Mouse (Mus musculus): Measurements from ENCODE around the gene Rhob.

Gene Rhob

GRCm38 (mm10) chr12:8506954-8507707, 7.3 kb upstream of the Rhob start:
- in situ Hi-C loops (cut with MboI, MseI): no loop called here

DNA sequence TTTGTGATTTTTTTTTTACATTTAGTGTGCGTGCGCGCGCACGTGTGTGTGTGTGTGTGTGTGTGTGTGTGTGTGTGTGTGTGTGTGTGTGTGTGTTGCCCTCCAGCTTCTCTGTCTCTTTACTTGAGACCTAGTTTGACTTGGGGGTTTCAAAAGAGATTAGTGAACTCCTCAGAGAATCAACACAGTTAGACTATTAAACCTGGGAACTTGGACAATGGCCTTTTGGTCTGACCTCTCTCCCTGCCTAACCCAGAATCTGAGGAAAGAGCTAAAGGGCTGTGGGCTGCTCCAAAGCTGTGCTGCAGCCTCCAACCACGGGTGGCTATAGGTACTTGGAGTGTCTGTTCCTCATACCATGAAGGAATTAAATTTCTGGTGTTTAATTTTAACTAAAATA, 4.3 kb upstream of the Rhob start:
- in situ Hi-C loops (cut with MboI, MseI): loop anchor here (5.0 kb wide), 1 partner anchor 182 kb away; no protein-coding TSS in a partner anchor

- in situ Hi-C loops (cut with MboI, MseI): loop anchor here (5.0 kb wide), 1 partner anchor 180 kb away; no protein-coding TSS in a partner anchor
These were observed 2.7 kb upstream of the Rhob start for GRCm38 (mm10) chr12:8502546-8502945.

DNA sequence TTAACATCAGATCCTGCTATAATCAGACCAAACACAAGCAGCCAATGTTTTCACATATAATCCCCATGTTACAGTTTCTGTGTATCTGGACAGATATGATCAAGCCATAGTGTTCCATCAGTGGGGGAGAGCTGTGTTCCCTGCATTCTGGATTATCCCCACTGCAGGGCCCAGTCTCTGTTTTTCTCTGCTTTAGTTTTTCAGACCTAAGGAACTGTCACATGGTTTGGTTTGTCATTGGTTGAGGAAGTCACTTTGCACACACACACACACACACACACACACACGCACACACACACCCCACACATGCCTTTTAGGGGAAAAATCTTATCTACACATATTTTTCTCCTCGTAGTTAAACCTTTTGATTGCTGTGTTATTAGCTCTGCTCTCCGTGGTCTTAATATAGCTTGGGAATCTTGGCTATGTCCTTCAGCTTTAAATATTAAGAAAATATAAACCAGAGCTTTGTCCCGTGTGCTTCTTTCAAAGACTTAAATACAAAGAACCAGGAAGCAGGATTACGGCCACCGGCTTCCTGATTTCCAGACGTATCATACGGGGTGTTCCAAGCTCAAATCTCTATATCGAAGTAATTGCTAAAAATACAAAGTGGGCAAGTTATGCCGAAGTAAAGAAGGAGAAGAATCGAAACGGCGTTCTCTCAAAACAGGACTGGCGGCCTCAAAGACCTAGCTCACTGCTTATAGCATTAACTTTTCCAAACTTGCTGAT, 1.9 kb upstream of the Rhob start:
- in situ Hi-C loops (cut with MboI, MseI): loop anchor here (5.0 kb wide), 1 partner anchor 179 kb away; no protein-coding TSS in a partner anchor

- in situ Hi-C loops (cut with MboI, MseI): loop anchor here (5.0 kb wide), 1 partner anchor 179 kb away; no protein-coding TSS in a partner anchor
These were observed 1.1 kb upstream of the Rhob start for GRCm38 (mm10) chr12:8500597-8501570.

- in situ Hi-C loops (cut with MboI, MseI): no loop called here
These were observed 573 bp downstream of the Rhob start for GRCm38 (mm10) chr12:8499001-8499870.

DNA sequence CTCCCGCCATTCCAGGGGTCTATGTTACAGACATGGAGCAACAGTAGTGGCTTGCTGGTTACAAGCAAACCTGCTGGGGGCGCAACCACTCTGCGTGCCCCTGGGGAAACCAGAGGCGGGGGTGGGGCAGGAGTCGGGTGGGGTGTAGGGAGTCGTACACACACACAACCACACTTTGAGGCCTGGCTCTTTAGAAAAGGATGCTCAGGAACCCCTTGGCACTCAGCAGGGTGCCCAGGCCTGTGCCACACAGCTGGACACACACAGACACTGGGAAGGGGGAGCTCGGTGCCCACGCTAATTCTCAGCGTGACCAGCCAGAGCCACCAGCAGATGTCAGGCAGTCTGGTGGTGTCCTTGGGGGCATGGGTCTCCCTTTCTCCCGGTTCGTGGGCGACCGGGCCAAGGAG, 1.2 kb downstream of the Rhob start:
- in situ Hi-C loops (cut with MboI, MseI): no loop called here

- in situ Hi-C loops (cut with MboI, MseI): no loop called here
These were observed 1.6 kb downstream of the Rhob start for GRCm38 (mm10) chr12:8498148-8498571.

- in situ Hi-C loops (cut with MboI, MseI): no loop called here
These were observed 2.5 kb downstream of the Rhob start for GRCm38 (mm10) chr12:8497314-8497706.

DNA sequence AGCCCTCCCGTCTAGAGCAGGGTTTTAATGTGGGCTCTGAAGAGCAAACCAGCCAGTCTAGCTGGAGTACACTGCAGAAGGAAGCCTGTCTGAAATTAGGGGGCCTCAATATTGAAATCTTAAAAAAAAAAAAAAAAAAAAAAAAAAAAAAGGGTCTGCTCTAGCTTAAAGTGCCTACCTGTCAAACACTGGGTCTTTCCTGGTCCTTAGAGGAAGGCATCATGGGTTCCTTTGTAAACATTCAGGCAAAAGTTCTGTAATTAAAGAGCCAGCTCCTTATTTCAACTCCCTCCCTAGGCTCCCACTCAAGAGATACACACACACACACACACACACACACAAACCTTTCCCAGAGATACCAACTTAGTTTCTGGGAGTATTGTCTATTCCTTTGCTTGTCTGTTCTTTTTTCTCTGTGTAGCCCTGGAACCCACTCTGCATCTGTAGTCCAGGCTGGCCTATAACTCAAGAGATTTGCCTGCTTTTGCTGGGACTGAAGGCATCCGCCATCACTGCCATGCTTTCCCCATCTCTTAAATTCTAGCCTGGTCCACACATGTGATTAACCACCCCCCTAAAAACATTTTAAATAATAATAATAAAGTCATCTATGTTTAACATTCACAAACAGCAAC, 3.0 kb downstream of the Rhob start:
- in situ Hi-C loops (cut with MboI, MseI): no loop called here

DNA sequence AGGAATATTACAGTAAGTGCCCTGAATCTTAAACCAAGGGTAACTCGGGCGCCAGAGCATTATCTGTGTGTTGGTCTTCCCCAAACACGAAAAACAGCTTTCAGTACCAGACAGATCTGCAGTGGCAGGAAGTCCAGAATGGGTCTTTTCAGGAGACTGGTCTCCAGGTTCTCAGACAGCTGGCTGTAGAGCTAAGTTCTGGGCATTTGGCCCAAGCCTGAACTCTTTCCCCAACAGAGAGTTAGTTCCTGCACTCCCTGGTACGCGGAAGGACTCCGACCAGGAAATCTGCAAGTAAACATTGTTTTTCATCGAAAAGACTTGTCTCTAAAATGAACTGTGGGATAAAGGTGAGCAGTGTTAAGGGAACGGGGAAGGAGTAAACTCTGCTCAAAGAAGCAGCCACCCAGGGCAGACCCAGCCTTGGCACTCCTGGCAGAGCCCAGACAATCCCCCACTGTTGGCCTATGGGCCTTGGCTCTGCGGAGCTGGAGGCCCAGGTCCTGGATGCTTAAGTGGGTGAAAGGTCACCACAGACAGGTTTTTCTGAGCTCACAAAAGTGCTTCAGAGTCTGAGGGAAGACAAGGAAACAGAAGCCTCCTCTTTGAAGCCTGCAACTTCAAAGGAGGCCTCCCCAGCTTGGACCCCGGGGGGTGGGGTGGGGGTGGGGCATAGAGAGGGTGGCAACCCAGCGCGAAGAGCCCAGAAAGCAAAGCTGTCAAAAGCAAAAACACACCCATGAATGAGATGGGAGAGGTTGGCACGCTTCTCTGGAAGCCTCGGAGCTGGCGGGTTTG, 3.7 kb downstream of the Rhob start:
- in situ Hi-C loops (cut with MboI, MseI): no loop called here

DNA sequence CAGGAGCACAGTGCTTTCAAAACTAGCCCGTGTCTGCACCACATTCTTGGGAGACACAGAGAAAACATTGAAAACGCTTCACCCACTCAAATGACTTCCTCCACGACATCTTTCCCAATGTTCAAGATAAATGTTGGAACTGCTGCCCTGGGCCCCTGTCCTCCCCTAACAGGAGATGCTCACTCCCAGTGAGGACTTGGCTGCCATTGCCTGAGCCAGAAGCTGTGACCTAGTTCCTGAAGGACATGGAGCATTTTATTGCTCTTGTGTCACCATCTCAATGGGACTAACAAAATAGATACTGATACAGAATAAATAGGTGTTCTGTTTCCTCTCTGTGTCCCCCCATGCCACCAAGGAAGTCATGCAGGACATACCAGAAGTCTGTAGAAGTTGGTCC, 5.1 kb downstream of the Rhob start:
- in situ Hi-C loops (cut with MboI, MseI): no loop called here

- in situ Hi-C loops (cut with MboI, MseI): no loop called here
These were observed 6.4 kb downstream of the Rhob start for GRCm38 (mm10) chr12:8493386-8493785.

- in situ Hi-C loops (cut with MboI, MseI): no loop called here
These were observed 10.7 kb downstream of the Rhob start for GRCm38 (mm10) chr12:8489098-8489497.

DNA sequence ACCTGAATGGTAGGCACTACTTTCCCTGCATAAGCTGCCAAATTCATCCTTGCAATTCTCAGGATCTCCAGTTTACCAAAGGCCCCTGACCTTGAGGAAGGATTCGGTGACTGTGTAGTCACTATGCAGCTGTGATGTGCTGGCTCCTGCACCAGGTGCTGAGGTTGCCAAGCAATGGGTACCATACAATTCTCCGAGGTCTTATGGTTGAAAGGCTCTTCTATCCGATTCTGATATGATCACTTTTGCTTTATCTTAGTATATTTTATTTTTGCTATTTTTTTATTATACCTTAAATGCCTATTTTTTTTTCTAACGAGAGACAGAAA, 11.2 kb downstream of the Rhob start:
- in situ Hi-C loops (cut with MboI, MseI): no loop called here

DNA sequence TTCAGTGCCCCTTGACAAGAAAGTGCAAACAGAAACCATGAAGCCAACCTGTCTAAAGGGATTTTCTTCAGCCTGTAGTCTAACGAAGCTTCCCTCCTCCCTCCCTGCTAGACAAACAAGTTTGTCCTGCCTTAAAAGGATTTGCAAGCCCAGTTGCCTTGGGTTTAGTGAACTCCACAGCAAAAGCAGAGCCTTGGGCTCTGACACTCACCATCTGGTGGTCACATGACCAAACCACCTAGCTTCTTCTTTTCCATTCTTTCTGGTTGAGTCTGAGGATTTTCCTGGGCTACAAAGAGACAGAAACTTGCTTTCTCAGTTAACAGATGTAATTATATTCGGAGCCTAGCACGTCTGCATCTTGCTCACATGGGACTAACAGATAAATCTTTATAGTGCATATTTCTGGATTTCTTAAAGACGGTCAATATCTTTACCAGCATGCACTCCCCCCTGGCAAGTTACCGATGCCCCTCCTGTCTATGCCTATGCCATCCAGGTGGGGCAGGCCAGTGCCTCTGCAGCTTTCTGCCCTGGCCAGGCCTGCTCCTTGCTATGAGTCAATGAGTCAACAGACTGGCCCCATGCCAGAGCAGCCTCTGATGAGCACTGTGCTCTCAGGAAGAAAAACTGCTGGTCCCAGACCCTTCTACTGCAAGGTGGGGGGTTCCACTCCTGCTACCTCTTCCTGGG, 11.7 kb downstream of the Rhob start:
- in situ Hi-C loops (cut with MboI, MseI): no loop called here

DNA sequence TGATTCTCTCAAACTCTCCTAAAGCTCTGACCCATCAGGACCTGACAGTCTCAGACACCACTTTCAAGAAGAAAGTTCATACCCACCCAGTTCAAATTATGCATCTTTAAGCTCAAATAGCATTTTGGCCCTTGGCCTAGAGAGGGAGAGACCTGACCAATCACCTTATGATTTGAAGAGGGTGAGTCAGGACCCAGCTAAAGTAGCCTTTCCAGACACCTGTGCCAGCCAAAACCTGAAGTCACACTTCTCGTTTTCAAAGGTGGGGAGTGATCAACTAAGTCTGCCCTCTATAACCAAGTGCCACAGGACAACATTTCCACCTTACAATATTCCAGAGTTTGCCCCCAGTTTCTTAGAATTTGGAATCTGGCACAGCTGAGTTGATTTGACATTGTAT, 12.5 kb downstream of the Rhob start:
- in situ Hi-C loops (cut with MboI, MseI): no loop called here

GRCm38 (mm10) chr12:8485247-8485646, 14.6 kb downstream of the Rhob start:
- in situ Hi-C loops (cut with MboI, MseI): no loop called here

DNA sequence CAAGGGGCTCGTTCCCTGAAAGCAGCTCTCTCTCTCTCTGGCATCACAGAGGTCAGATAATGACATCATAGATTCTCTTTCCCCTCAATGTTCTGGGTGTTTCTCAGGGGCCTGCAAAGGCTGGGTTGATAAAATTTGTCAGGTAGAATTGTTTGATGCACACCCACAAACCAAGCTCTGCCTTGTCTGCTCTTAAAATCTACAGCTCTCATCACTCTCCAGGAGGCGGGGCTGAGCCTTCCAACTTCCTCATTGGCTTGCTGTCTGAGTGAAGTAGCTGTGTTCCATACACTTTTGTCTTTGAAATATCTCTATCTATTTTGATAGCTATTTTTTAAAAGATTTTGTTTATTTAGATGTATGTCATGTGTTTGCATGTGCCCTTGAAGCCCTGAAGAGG, 17.6 kb downstream of the Rhob start:
- in situ Hi-C loops (cut with MboI, MseI): no loop called here
